Mouse (Mus musculus): Measurements from ENCODE around the gene Ackr2.

DNA sequence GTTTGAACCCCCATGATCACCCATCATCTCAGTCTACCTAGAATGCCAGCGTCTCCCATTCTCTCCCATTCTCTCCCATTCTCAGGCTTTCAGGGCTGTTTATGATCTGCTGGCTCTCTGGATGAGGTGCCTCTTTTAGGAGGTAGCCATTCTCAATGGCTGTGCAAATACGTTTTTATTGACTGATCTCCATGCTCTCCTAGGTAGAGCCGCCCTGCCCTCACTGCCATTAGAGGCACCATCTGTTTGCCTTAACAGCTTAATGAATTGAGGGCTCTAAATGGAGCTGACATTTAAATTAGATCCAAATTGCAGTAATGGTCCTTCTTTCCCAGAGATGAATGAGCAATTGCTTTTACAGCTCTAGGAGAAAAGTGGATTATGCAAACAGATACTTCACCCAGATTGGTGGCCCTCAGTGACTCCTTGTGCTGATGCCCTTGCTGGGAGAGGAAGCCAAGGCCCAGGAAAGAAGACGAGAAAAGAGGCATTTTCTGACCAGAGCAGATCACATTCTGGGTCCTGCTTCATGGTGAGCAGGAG, 28.1 kb upstream of the Ackr2 start:
- TF ChIP-seq CTCF (IDR thresholded peaks at IDR 0.05; ENCODE audit: control insufficient read depth, insufficient read depth, low read length), result no peak
- no peak for TF ChIP-seq POLR2A (IDR thresholded peaks at IDR 0.05; ENCODE audit: borderline replicate concordance, control insufficient read depth, low read depth, low read length)

Measured in bone marrow, adult 2 months (tissue).